Mouse (Mus musculus): ENCODE measurements around the gene Tnfsf12.
"Not testable (repeated sequence)": the region's sequence is repeated elsewhere in the genome, so short reads cannot be mapped to it uniquely, and the experiment has no call there.

The Tnfsf12 gene

DNA sequence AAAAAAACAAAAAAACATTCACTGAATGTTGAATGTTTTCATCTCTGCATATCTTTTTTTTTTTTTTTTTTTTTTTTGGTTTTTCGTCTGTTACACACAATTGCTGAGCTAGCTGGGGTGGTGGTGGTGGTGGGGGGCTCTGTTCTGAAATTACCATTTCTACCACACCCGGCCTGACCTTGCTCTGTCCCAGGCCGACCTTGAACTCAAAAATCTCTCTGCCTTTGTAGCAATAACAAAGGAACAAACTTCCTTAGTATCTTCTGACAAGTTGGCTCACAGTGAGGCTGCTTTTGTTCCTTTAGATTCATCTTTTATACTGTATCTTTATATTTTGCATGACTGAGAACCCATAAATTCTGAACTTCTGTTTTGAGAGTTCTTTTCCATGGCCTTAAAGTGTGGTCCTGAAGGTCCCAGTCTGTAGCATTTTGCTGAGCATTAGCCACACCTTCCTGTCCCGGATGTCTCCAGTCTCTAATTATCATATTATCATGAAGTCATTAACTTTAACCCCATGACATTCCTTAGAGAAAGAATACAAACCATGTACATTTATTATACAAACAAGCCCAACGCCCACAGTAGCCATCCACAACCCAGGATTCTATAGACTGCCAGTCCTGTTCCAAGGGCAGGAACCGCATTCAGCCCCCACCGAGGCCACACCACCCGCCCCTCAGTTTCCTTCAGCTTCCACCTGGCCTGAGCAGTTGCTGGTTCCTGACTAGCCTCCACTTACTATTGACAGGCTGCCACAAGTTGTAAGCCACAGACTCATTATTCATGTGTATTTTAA lies 8.4 kb upstream of the Tnfsf12 start:
- no peak for DNase-seq (ENCODE audit: low spot score)

DNA sequence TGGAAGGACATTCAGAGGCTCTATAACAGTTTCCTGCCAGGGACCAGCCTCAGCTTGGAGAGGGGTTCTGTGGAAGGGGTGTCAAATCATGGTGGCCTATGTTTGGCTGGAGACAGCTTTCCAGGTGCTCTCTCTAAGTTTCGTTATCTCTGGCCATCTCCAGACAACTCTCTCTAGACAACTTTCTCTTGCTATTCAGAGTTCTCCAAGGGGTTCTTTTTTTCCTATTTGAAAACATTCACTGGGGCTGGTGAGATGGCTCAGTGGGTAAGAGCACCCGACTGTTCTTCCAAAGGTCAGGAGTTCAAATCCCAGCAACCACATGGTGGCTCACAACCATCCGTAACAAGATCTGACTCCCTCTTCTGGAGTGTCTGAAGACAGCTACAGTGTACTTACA lies 7.7 kb upstream of the Tnfsf12 start:
- DNase-seq (ENCODE audit: low spot score): not testable (repeated sequence)

DNA sequence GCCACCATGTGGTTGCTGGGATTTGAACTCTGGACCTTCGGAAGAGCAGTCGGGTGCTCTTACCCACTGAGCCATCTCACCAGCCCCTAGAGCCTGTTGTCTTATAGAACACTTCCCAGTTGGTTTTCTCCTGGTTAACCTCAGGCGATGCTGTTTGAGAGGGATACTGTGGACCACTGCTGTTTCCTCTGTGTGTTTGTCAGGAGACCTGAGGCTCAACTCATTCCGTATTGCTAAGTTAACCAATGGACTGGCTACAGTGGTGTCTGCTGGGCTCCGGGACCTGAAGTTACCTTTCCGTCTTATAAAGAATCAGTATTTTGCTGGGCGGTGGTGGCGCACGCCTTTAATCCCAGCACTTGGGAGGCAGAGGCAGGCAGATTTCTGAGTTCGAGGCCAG lies 7.2 kb upstream of the Tnfsf12 start:
- DNase-seq (ENCODE audit: low spot score): not testable (repeated sequence)

DNA sequence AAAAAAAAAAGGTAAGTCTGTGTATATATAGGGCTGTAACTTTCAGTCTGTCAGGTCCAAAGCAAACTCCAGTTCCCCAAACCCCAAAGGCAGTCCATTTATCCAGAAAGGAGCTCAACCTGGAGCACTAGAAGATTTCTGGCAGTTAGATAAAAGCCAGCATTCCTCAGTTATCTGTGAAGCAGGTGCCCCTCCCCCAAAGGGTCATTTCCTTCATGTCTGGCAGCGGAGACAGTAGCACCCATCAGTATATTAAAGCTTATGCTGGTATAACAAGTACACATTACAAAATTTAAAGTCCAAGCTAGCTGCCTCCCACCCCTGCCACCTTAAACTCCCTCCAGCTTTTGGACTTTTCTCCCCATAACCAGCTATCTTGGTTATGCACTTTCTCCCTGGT lies 3.9 kb upstream of the Tnfsf12 start:
- DNase-seq (ENCODE audit: low spot score): no peak

DNA sequence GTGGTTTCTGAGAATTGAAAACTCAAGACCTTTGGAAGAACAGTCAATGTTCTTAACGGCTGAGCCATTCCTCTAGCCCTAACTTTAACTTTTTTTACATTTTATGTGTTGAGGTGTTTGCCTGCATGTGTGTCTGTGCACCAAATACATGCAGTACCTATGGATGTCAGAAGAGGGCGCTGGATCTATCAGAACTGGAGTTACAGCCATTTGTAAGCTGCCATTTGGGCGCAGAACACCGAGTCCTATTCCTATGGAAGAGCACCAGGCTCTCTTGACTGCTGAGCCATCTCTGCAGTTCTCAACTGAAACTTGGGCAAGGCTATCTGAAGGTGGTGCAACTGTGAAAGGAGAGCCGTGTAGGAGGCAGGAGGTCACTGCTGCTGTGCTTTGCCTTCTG lies 2.9 kb upstream of the Tnfsf12 start:
- DNase-seq (ENCODE audit: low spot score): no peak

DNA sequence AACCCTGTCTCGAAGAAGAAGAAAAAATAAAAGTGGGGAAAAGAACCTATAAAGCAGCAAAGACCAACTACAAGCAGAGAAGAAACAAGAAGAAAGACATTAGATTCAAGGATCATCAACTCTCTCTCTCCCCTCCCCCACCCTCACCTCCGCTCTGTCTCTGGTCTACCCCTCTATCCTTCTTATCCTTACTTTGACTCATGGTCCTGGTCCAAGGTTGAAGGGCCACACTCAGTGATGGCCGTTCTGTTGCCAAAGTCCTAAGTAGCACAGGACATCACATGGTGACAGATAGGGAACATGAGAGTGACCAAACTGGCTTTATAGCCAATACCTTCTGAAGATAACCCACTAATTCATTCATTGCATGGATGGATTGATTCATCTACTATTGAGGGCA lies 1.7 kb upstream of the Tnfsf12 start:
- DNase-seq (ENCODE audit: low spot score): no peak

DNA sequence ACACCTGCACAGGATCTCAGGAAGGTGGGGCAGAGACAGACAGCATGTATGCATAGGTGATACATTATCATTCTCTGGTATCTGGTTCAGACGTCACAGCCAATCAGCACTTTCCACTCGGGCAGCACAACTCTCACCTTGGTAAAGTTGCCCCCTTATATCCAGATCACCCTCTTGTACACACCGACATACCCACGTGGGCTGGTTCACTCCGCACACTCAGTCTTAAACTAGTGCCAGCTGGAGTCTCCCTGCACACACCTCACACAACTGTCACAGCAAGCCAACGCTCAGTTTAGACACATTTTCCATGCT lies 646 bp downstream of the Tnfsf12 start:
- DNase-seq (ENCODE audit: low spot score): no peak

DNA sequence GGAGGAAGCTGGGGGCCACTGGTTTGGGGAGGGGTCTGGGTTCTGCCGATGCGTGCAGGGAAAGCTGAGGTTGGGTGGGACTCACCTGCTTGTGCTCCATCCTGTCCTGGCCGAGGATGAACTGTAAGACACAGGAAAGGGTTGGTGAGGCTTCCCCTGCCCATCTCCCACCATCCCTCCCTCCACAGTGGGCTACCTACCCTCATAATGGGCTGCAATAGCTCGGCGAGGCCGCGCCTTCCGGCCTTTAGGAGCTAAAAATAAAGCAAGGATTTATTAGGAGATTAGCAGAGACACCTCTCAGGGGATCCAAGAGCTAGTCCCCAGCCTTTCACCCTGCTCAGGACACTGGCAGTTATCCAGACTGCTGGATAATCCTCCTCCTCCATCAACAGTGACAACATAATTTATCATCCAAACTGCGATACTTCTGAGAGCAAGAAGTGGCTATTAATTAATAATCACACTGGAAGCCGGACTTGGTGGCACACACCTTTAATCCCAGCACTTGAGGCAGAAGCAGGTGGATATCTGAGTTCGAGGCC lies 2.2 kb downstream of the Tnfsf12 start:
- no peak for DNase-seq (ENCODE audit: low spot score)

DNA sequence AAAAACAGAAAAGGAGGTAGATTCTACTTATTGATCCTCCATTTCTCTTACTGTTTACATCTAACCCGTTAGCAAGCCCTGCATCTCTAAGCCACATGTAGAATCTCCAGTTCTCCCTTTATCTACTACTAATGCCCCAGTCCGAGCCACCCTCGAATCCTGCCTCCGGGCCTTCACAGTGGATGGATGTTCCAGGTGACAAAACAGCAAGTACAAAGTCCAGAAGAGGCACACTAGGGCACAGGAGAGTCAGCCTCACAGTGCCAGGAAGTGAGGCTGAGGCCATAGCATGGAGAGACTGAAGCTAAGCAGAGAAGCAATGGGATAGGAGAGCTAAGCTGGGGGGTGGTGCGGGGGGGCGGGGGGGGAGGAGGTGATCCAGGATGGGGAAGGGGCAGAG lies 2.8 kb downstream of the Tnfsf12 start:
- no peak for DNase-seq (ENCODE audit: low spot score)

DNA sequence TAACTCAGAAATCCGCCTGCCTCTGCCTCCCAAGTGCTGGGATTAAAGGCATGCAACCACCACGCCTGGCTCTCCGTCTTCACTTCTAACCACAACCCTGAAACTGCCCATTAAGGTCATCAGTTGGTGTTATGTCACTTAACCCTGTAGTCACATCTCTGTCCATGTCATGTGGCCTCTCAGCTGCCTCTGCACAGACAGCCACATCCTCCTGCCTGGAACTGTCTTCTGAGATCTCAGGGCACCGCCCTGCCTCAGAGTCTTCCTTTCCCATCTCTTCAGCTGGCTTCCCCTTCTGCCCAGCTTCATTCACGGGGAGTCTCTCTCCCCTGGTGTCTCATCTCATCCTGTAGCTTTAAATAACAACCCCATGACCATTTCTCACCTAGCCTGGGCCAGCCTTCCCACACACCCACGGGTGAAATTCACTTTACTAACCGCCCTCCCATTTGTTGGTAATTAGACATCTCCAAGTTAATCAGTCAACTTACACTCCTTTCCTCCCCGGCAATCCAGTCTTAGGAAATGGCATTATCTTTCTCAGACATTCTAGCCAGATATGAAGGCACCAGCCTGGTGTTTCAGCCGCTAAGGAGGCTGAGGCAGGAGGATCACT lies 3.3 kb downstream of the Tnfsf12 start:
- DNase-seq (ENCODE audit: low spot score): no peak

DNA sequence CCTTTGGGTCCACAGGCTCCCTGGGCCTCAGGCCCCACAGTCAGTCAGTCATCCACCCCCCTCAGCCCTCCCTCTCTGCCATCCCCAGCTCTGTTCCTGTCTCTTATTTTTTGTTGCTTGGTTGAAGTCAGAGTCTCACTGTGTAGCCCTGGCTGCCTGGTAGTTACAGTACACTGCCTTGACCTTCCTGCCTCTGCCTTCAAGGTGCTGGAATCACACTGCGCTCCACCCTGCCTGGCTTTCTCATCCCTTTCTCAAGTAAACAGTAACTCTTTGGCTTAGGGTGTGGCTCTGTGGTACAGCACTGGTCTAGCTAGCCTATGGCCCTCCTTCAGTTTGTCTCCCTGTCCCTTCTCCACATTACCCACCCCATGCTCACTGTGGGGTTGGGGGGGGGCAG lies 5.8 kb downstream of the Tnfsf12 start:
- no peak for DNase-seq (ENCODE audit: low spot score)

DNA sequence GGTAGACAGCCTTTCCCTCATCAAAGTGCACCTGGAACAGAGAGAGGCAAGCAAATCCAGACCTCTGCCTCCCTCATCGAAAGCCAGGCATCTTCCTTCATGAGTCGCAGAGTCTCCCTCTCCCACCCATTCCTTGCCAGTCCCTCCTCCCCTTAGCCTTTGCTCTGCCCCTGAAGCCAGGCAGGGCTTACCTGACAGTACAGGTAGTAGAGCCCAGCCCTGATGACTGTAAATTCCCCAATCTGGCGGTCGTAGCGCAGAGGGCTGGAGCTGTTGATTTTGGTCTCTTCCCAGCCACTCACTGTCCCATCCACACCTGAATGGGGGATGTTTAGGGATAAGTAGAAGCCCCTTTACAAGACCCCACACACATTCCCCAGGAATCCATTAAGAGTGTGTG lies 8.6 kb downstream of the Tnfsf12 start:
- no peak for DNase-seq (ENCODE audit: low spot score)

DNA sequence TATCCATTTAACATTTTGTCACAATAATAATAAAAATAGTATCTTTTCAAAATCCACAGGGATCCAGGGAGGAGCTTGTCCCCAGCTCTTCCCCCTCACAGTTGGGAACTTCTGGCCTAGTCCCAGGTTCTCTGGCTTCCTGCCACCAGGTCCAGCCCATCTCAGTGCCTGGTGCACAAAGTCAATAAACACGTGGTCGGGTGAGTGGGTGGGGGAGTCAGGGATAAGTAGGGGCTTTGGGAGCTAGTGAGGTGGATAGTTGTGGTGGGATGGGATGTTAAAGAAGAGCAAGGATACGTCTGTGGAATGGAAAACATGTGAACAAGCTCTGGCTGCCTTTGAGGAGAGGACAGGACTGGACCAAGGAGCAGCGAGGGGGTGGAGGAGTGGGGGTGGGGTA lies 9.3 kb downstream of the Tnfsf12 start:
- no peak for DNase-seq (ENCODE audit: low spot score)

DNA sequence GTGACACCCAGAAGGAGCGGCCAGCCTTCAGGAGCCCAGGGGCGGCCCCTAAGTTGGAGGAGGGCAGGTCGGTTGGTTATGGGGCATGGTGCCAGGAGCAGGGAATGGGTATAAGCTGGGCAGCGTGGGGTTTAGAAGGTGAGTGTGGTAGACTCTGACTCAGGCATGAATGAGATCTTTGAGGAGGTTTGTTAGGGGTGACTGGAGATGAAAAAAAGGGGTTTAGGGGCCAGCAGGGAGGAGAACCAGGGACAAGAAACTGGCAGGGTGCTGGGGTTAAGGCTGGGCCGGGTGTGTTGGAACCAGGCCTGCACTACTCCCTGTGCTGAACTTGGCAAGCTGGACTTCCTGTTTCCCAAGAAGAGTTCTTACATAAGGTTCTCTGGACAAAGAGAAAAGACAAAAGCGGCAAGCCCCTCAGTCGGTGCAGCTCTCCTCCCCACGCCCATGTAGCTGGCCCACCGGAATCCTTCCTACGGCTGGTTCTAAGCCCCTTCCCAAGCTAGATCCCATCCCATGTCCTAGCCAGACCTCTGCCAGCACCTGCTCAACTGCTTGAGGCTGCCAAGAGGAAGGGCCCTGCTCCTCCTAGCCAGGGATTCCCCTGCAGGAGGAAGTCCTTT lies 10.0 kb downstream of the Tnfsf12 start, which contains the start of gene Tnfsf13:
TSS of gene Tnfsf13 (minus strand) at position 259 of the 623 bp plus-strand sequence.
- DNase-seq (ENCODE audit: low spot score): no peak

DNA sequence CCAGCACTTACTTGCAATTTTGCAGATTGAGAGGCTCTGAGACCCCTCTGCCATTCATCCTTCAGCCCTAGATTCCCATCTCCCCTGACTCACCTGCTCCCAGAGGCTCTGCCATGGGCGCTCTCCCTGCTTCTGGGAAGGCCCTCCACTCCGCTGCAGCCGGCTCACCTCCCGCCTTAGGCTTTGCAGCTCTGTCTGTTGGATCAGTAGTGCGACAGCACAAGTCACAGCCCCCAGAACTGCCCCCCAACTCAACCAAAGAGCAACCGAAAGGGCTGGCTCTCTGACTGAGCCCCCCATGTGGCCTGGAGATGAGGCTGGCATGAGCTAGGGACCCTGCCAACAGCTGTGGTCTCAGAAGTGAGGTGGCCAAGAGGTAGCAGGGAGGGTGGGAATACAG lies 10.7 kb downstream of the Tnfsf12 start:
- DNase-seq (ENCODE audit: low spot score): no peak

DNA sequence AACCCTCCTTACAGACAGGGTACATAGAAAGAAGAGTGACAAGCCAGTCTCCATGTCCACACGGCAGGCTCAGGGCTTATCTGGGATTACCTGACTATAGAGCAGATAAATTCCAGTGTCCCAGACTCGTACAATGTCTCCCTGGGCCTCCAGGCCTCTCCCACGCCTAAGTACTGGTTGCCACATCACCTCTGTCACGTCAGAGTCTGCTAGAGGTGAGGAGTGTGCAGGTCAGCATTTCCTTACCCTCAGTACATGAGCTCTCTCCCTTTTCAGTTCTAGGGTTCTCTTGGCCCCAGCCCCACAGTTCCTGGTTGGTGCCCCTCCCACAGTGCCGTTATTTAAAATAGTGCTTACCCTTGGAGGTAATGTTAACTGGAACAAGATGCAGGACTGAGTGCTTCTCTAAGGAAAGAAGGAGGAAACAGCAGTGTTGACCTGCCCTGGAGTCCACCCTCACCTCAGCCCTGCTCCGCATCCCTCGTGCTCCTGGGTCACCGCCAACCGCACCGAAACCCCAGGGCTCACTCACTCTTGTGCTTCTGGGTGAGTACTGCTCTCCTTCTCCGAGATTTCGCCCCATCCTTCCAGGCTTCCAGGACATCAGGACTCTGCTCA lies 11.4 kb downstream of the Tnfsf12 start:
- no peak for DNase-seq (ENCODE audit: low spot score)

DNA sequence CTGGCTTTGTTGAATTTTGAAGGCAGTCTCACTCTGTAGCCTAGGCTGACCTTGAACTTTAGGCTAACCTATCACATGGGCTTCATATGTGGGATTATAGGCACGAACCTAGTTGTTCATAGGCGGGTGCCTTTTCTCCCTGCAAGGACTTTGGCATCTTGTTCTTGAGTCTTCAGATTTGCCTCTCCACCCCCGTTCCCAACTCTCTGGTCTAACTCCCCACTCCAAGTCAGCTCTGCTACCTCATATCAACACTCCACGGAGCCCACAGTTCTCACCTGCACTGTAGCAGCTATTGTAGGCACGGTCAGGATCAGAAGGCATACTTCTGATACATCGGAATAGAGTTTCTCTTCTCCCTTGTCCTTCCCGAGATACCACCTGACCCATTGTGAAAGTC lies 12.1 kb downstream of the Tnfsf12 start:
- no peak for DNase-seq (ENCODE audit: low spot score)

DNA sequence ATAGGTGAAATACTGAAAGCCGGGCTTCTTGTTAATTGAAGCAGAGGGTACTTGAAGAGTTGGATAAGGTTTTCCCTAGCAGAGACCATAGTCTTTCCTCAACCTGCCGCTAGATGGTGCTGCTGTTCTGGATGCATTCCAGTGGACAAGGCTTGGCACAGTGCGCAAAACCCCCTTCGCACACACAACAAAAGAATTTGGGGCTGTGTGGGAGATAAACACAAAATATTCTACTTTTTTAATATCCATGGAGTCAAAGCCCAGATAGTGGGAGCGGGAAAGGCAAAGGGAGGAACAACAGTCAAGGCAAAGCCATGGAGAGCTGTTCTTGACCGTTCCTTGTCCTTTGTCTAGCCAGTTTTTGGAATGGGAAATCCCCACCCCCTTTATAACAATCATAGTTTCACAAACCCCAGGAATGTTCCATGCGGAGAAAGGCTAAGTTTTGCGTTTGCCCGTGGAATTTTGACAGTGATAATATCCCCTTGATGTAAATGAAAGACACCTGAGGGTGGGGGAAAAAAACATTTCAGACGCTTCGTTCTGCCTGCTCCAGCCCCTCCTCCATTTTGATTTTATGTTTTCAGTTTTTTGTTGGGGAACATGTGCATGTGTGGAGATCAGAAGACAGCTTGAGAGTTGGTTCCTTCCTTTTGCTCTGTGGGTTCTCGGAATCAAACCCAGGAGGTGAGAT lies 12.7 kb downstream of the Tnfsf12 start:
- DNase-seq (ENCODE audit: low spot score): peak; percentile 92

DNA sequence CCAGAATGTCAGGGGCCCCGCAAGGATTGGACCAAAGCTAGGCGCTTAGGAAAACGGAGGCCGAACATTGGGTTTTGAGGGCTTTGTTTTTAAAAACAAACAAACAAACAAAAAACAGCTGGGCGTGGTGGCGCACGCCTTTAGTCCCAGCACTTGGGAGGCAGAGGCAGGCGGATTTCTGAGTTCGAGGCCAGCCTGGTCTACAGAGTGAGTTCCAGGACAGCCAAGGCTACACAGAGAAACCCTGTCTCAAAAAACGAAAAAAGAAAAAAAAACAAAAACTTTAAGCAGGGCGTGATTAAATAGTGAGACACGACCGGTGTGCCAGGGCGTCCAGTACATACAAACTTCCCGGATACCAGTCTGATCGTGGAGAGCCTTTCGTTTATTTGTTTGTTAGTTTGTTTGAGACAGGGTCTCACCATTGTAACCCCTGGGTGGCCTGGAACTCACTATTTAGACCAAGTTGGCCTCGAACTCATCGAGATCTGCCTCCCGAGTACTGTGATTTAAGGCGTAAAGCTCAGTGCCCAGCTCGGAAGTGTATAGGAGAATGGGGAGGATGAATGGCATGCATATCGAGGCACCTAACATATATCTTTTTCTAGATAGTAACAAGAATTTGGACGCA lies 13.3 kb downstream of the Tnfsf12 start:
- no peak for DNase-seq (ENCODE audit: low spot score)

DNA sequence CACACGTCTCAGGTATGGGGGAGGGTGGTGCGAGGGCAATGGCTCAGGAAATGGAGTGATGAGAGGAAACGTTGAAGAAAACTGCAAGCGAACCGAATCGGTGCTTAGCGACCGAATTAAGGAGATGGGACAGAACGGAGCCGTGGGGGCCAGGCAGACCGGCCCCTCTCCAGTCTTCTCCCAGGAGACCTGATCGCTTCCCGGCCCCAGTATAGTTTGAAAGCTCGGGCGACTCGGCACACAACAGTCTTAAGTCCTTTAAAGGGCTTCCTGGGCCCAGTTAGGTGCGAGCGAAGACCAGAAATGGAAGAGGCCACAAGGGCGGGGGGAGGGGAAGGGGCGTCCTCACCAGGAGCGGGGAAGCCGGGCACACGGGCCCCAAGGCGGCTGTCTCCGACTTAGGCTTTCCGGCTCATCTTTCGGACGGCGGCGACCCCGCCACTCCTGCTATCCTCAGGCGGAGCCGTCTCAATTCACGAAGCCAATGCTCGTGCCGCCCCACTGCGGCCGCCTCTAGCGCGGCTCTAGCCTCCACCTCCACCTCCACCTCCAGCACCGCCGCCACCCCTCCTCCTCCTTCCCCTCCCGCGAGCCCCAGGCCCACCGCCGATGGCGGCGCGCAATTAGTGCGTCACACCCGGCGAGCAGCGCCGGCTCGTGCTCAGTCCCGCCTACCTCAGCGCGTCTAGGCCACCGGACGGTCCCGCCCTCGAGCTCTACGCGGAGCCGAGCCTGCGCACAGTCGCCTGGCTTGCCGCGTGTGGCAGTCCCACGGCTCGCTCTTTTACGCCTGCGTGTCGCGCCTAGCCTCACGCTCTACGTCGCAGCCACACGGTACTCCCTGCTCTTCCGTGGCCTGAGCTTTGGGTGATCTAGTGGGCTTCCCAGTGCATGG lies 14.1 kb downstream of the Tnfsf12 start, which contains the start of gene Senp3:
TSS of gene Senp3 (minus strand) at position 771 of the 895 bp plus-strand sequence.
- peak; percentile 79 for DNase-seq (ENCODE audit: low spot score)

All from layer of hippocampus, adult 9-10 months (tissue).